Mouse (Mus musculus) forebrain, embryonic 13.5 days (tissue): ENCODE measurements around the gene Cd24a. TPM values are rescaled to one million over a fixed set of nuclear protein-coding genes. Genes with fewer than 3 reads are reported as not detected.

Experiments used
- ATAC-seq: fragments of 200-750 bp; cut with Nextera tagmentation; 2 replicates; pipeline ENCODE4 v1.8.0; 2017
- H3K27ac ChIP-seq: fragments of 300-500 bp; sonication (generic); 2 replicates; pipeline ENCODE4 v1.5.1; 2015; ENCODE audit warnings: inconsistent platforms, mild to moderate bottlenecking, moderate library complexity
- H3K27me3 ChIP-seq: fragments of 300-500 bp; sonication (generic); 2 replicates; pipeline ENCODE4 v1.6.1; 2015; ENCODE audit warnings: mild to moderate bottlenecking, inconsistent platforms
- H3K36me3 ChIP-seq: fragments of 300-500 bp; sonication (generic); 2 replicates; pipeline ENCODE4 v1.6.1; 2015; ENCODE audit warnings: mild to moderate bottlenecking, inconsistent platforms; ENCODE audit not compliant: poor library complexity, severe bottlenecking
- H3K4me1 ChIP-seq: fragments of 300-500 bp; sonication (generic); 2 replicates; pipeline ENCODE4 v1.6.1; 2015; ENCODE audit warnings: inconsistent platforms
- H3K4me2 ChIP-seq: fragments of 300-500 bp; sonication (generic); 2 replicates; pipeline ENCODE4 v1.6.1; 2015; ENCODE audit warnings: inconsistent platforms, mild to moderate bottlenecking, moderate library complexity
- H3K4me3 ChIP-seq: fragments of 300-500 bp; sonication (generic); 2 replicates; pipeline ENCODE4 v1.5.1; 2015; ENCODE audit warnings: mild to moderate bottlenecking, inconsistent platforms
- H3K9ac ChIP-seq: fragments of 300-500 bp; sonication (generic); 2 replicates; pipeline ENCODE4 v1.6.1; 2015; ENCODE audit warnings: mild to moderate bottlenecking, inconsistent platforms
- H3K9me3 ChIP-seq: fragments of 300-500 bp; sonication (generic); replicated peaks from 2 replicates; pipeline ENCODE4 v1.6.1; 2016; ENCODE audit warnings: inconsistent platforms
- WGBS: fragments of 180-500 bp; shearing (Covaris S2); methylation state at CpG from one replicate; pipeline ENCODE4 v1.1.7; 2015; 5-methylcytosine and 5-hydroxymethylcytosine counted together
- polyA plus RNA-seq: library from polyadenylated mRNA; unstranded; fragments of >200 nt; fragmentation: Nextera tagmentation; extraction: Ambion mirVana; gene quantifications from 2 replicates; pipeline ENCODE4 v1.2.1, GENCODE M21; 2015

Gene Cd24a
- 700 and 710 TPM in 2 replicates for polyA plus RNA-seq

GRCm38 (mm10) chr10:43577997-43578331 is at the start of gene Cd24a:
TSS of gene Cd24a (plus strand) at chr10:43578284.
- peaks cover 13% of the 10 kb centered on the region for H3K36me3 ChIP-seq
- peaks cover 22% of the 10 kb centered on the region for H3K4me1 ChIP-seq
- H3K4me2 ChIP-seq, result peak within 1 kb of the TSS; percentile 80
- H3K9ac ChIP-seq, result peak within 1 kb of the TSS; percentile 95
- peaks cover 6% of the 10 kb centered on the region for H3K27me3 ChIP-seq
- peak within 1 kb of the TSS; percentile 86 for H3K4me3 ChIP-seq
- ATAC-seq, result no peak
- H3K27ac ChIP-seq, result peak within 1 kb of the TSS; percentile 97
- under 1% methylated on average over 6 of the region's 6 CpGs for WGBS
- no peaks in the 10 kb centered on the region for H3K9me3 ChIP-seq

GRCm38 (mm10) chr10:43534382-43534781 is 43.7 kb upstream of the Cd24a start:
- Histone ChIP-seq H3K9ac (no peak overlapping the region), H3K4me2 (no peak overlapping the region), H3K4me1 (peaks cover 7% of the 10 kb centered on the region), H3K27me3 (no peaks in the 10 kb centered on the region), H3K9me3 (no peaks in the 10 kb centered on the region), H3K4me3 (no peak overlapping the region), H3K36me3 (peaks cover 54% of the 10 kb centered on the region), H3K27ac (no peak overlapping the region)
- no peak for ATAC-seq
- WGBS, result 93% methylated on average over 1 of the region's 1 CpGs

GRCm38 (mm10) chr10:43537652-43538051 is 40.4 kb upstream of the Cd24a start:
- 96% methylated on average over 7 of the region's 7 CpGs for WGBS
- Histone ChIP-seq H3K4me3 (no peak overlapping the region), H3K36me3 (peaks cover 23% of the 10 kb centered on the region), H3K27me3 (no peaks in the 10 kb centered on the region), H3K9me3 (no peaks in the 10 kb centered on the region), H3K27ac (no peak overlapping the region), H3K4me2 (no peak overlapping the region), H3K4me1 (peaks cover 17% of the 10 kb centered on the region), H3K9ac (no peak overlapping the region)
- ATAC-seq, result no peak

GRCm38 (mm10) chr10:43538831-43539230 is 39.3 kb upstream of the Cd24a start:
- WGBS, result 86% methylated on average over 5 of the region's 5 CpGs

GRCm38 (mm10) chr10:43539746-43540310 is 38.3 kb upstream of the Cd24a start:
- peak overlapping the region; percentile 92 for H3K9ac ChIP-seq
- H3K4me1 ChIP-seq, result peaks cover 17% of the 10 kb centered on the region
- peak overlapping the region; percentile 90 for H3K4me3 ChIP-seq
- H3K27me3 ChIP-seq, result no peaks in the 10 kb centered on the region
- no peaks in the 10 kb centered on the region for H3K9me3 ChIP-seq
- 25% methylated on average over 12 of the region's 12 CpGs for WGBS
- peak overlapping the region; percentile 80 for H3K4me2 ChIP-seq
- no peak for ATAC-seq
- no peak overlapping the region for H3K27ac ChIP-seq
- H3K36me3 ChIP-seq, result peaks cover 17% of the 10 kb centered on the region

More at GRCm38 (mm10) chr10:43538831-43539230, 39.3 kb upstream of the Cd24a start:
- no peaks in the 10 kb centered on the region for H3K27me3 ChIP-seq
- peaks cover 17% of the 10 kb centered on the region for H3K36me3 ChIP-seq
- H3K9ac ChIP-seq, result no peak overlapping the region
- H3K4me2 ChIP-seq, result no peak overlapping the region
- no peak overlapping the region for H3K4me3 ChIP-seq
- H3K9me3 ChIP-seq, result no peaks in the 10 kb centered on the region
- peaks cover 17% of the 10 kb centered on the region for H3K4me1 ChIP-seq
- no peak for ATAC-seq
- H3K27ac ChIP-seq, result no peak overlapping the region

GRCm38 (mm10) chr10:43540442-43541152 is 37.5 kb upstream of the Cd24a start, which contains the start of gene 1700021F05Rik:
TSS of gene 1700021F05Rik (minus strand) at chr10:43540994.
- no peaks in the 10 kb centered on the region for H3K9me3 ChIP-seq
- H3K27me3 ChIP-seq, result no peaks in the 10 kb centered on the region
- H3K4me3 ChIP-seq, result peak within 1 kb of the TSS; percentile 90
- peaks cover 17% of the 10 kb centered on the region for H3K4me1 ChIP-seq
- peak within 1 kb of the TSS; percentile 92 for H3K9ac ChIP-seq
- H3K36me3 ChIP-seq, result peaks cover 10% of the 10 kb centered on the region
- under 1% methylated on average over 46 of the region's 56 CpGs for WGBS
- H3K4me2 ChIP-seq, result peak within 1 kb of the TSS; percentile 80
- peak within 1 kb of the TSS; percentile 51 for H3K27ac ChIP-seq
- peak; percentile 99 for ATAC-seq

GRCm38 (mm10) chr10:43541153-43541544 is 36.9 kb upstream of the Cd24a start:
- Histone ChIP-seq H3K27me3 (no peaks in the 10 kb centered on the region), H3K4me1 (peaks cover 17% of the 10 kb centered on the region), H3K4me2 (peak overlapping the region; percentile 80), H3K9ac (peak overlapping the region; percentile 92; the same call in 1 of the 2 replicates), H3K27ac (no peak overlapping the region), H3K36me3 (peaks cover 4% of the 10 kb centered on the region; the same call in 1 of the 2 replicates), H3K4me3 (peak overlapping the region; percentile 90), H3K9me3 (no peaks in the 10 kb centered on the region)
- no peak for ATAC-seq
- WGBS, result 47% methylated on average over 8 of the region's 8 CpGs

GRCm38 (mm10) chr10:43549411-43549810 is 28.7 kb upstream of the Cd24a start:
- WGBS, result 57% methylated on average over 5 of the region's 5 CpGs
- no peaks in the 10 kb centered on the region for H3K36me3 ChIP-seq
- H3K27ac ChIP-seq, result no peak overlapping the region
- no peak overlapping the region for H3K9ac ChIP-seq
- H3K9me3 ChIP-seq, result no peaks in the 10 kb centered on the region
- ATAC-seq, result no peak
- no peaks in the 10 kb centered on the region for H3K4me1 ChIP-seq
- no peak overlapping the region for H3K4me2 ChIP-seq
- no peak overlapping the region for H3K4me3 ChIP-seq
- H3K27me3 ChIP-seq, result no peaks in the 10 kb centered on the region

- no peak overlapping the region for H3K27ac ChIP-seq
- H3K9ac ChIP-seq, result no peak overlapping the region
- whole genome bisulfite sequencing, result 36% methylated on average over 3 of the region's 3 CpGs
- H3K36me3 ChIP-seq, result no peaks in the 10 kb centered on the region
- H3K9me3 ChIP-seq, result no peaks in the 10 kb centered on the region
- no peaks in the 10 kb centered on the region for H3K4me1 ChIP-seq
- H3K4me3 ChIP-seq, result no peak overlapping the region
- no peak overlapping the region for H3K4me2 ChIP-seq
- ATAC-seq, result no peak
- no peaks in the 10 kb centered on the region for H3K27me3 ChIP-seq
Measured at GRCm38 (mm10) chr10:43550923-43551322, 27.2 kb upstream of the Cd24a start.

GRCm38 (mm10) chr10:43551388-43551787 is 26.7 kb upstream of the Cd24a start:
- 34% methylated on average over 3 of the region's 3 CpGs for WGBS

GRCm38 (mm10) chr10:43557630-43558165 is 20.4 kb upstream of the Cd24a start:
- no peaks in the 10 kb centered on the region for H3K27me3 ChIP-seq
- no peak overlapping the region for H3K4me2 ChIP-seq
- no peaks in the 10 kb centered on the region for H3K9me3 ChIP-seq
- H3K36me3 ChIP-seq, result no peaks in the 10 kb centered on the region
- H3K27ac ChIP-seq, result no peak overlapping the region
- no peak overlapping the region for H3K4me3 ChIP-seq
- H3K9ac ChIP-seq, result no peak overlapping the region
- H3K4me1 ChIP-seq, result no peaks in the 10 kb centered on the region
- 91% methylated on average over 5 of the region's 5 CpGs for WGBS
- ATAC-seq, result no peak

More at GRCm38 (mm10) chr10:43551388-43551787, 26.7 kb upstream of the Cd24a start:
- Histone ChIP-seq H3K4me3 (no peak overlapping the region), H3K4me1 (no peaks in the 10 kb centered on the region), H3K4me2 (no peak overlapping the region), H3K9ac (no peak overlapping the region), H3K36me3 (no peaks in the 10 kb centered on the region), H3K27me3 (no peaks in the 10 kb centered on the region), H3K9me3 (no peaks in the 10 kb centered on the region), H3K27ac (no peak overlapping the region)
- ATAC-seq, result no peak

- no peaks in the 10 kb centered on the region for H3K4me1 ChIP-seq
- H3K27ac ChIP-seq, result no peak overlapping the region
- H3K9me3 ChIP-seq, result no peaks in the 10 kb centered on the region
- no peaks in the 10 kb centered on the region for H3K36me3 ChIP-seq
- no peak overlapping the region for H3K4me3 ChIP-seq
- WGBS, result 80% methylated on average over 11 of the region's 11 CpGs
- no peak overlapping the region for H3K4me2 ChIP-seq
- peak; percentile 48; the same call in 1 of the 2 replicates for ATAC-seq
- no peaks in the 10 kb centered on the region for H3K27me3 ChIP-seq
- no peak overlapping the region for H3K9ac ChIP-seq
Measured at GRCm38 (mm10) chr10:43559313-43559712, 18.8 kb upstream of the Cd24a start.
